Mouse (Mus musculus) mouse embryonic stem cell (cell line): ENCODE results near the gene Cdca7l.

Experiments
- in situ Hi-C, 2 experiments: fragments of 300-500 bp; cut with MboI; formaldehyde crosslinking; loops; 1 replicate in 1 of 2; 3 replicates in 1 of 2; pipeline ENCODE4 v1.14.3; 2019 to 2020; ENCODE audit warnings: low sequenced_read_pairs in 2 of 2, low pct_unique_long_range_greater_than_20kb in 1 of 2, mixed read lengths in 1 of 2; ENCODE audit not compliant: unreplicated experiment in 1 of 2

The Cdca7l gene

DNA sequence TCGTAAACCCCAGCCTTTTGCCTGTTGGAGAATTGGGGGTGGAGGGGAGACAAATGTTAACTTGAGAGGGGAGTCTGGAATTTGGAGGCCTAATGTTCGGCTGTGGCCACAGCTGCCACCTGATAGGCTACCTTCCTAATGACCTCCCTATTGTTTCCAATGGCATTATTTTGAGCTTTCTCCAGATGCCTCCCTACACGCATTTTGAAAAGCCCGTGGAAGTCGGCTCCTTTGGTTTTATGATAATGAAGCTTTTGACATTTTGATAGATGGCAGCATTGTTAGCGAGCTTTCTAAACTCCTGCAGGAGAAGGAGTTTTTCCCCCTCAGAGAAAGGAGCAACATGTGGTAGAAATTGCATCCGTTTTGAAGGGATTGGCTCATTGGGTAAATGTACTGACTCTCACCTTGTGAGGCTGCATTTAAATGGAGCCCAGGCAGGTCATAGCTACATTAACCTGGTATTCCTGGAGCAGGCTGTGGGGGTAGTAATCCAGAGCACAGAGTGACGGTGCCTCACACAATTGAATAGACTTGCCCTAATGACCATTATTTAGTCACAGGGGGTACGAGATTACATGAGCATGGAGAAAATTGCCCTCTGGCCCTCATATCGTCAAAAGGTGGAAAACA is 110.6 kb downstream of the Cdca7l start:
- in situ Hi-C loops = no loop called here

- in situ Hi-C loops = no loop called here
These were observed 111.9 kb downstream of the Cdca7l start for GRCm38 (mm10) chr12:117915826-117916588.
